Mouse (Mus musculus) gastrocnemius, adult 2 months (tissue): ENCODE data around the gene Ccdc167. TPM values are rescaled to one million over a fixed set of nuclear protein-coding genes. Genes with fewer than 3 reads are reported as not detected.
"Not testable (repeated sequence)": the region's sequence is repeated elsewhere in the genome, so short reads cannot be mapped to it uniquely, and the experiment has no call there.

Experiments
- DNase-seq: peaks from one replicate; pipeline ENCODE4 v3.0.0; 2022
- H3K27ac ChIP-seq: fragments of 200-600 bp; 2 replicates; pipeline ENCODE4 v1.8.1; 2022; ENCODE audit warnings: mild to moderate bottlenecking
- H3K4me3 ChIP-seq: fragments of 200-600 bp; 2 replicates; pipeline ENCODE4 v1.8.1; 2022; ENCODE audit warnings: mild to moderate bottlenecking, moderate library complexity
- CTCF ChIP-seq: fragments of 200-600 bp; IDR thresholded peaks from 2 replicates; pipeline ENCODE4 v1.8.1; 2022; ENCODE audit warnings: antibody characterized with exemption, mild to moderate bottlenecking, moderate library complexity
- intact Hi-C: fragments of 180-260 bp; cut with DNase I; formaldehyde crosslinking; loops from one replicate; pipeline ENCODE4 v1.15.1; 2025
- total RNA-seq, 2 experiments: library from RNA; stranded (reverse); gene quantifications; 2 replicates each; pipeline ENCODE4 v1.2.3; 2021

The Ccdc167 gene
- total RNA-seq, 2 experiments from 2014 or later, result 6.3 to 7.8 TPM

DNA sequence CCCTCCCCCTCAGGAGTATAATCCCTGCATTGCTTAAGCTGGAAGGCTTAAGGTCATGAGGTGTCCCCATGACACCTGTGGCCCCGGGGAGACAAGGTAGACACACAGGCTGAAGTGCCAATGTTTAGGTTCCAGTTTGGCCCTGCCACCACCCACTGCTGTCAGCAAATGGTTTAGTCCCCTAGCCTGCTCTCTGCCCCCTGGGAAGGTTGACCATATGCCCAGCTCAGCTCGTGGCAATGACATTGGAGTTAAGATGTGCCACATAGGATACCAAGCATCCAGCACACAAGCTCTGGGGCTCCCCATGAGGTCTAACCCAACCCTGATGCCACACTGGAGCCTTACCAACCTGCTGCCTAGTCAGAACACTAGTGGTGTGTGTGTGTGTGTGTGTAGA, 15.7 kb upstream of the Ccdc167 start:
- Histone ChIP-seq H3K4me3 (no peak overlapping the region), H3K27ac (no peak overlapping the region)
- DNase-seq, result no peak
- no peak for TF ChIP-seq CTCF
- intact Hi-C loops, result no loop called here

DNA sequence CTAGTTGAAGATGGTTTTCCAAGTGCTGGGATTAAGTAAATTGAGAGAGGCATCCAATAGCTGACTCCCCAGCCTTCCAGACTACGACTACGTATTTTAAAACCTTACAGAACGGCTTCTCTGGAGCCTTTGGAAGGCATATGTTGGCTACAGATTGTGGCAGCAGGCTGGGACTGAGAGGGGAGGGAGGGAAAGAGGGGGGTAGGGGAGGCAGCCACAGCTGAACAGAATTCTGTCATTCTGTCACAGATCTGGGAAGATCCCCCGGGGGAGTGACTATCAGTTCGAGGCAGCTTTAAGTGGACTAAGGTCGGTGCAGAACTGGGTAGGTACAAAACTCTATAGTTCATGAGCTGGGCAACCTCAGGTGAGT, 15.1 kb upstream of the Ccdc167 start:
- TF ChIP-seq CTCF, result no peak
- H3K27ac ChIP-seq, result no peak overlapping the region
- no peak overlapping the region for H3K4me3 ChIP-seq
- no peak for DNase-seq
- intact Hi-C loops, result no loop called here

DNA sequence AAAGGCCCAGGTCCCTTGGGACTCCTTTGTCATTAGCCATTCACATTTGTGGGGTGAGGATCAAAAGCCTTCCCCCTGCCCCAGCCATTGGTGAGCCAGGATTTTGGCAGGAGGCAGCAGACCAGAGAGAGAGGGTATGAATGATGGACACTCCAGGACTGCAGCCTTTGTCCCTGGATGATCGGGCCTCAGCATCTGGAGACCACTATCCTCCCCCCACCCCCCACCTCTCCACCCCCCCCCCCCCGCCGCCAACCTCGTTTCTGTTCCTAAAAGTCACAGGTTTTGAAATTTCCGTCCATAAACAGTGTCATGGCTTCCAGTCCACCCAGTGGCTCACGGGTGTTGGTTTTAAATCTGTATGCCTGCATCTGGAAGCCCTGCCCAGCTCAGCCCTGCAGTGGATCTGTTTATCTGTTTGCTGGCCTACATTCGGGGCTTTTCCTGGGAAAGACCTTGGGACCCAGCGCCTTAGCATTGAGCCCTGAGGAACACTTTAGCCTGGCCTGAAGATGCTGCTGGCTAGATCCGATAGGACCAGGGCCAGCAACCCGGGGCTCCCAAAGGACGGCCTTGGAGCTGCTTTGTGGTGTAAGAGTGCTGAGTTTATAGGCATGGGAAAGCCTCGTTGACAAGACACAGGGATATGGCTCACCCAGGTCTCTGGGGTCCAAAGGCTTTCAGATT, 14.6 kb upstream of the Ccdc167 start:
- H3K27ac ChIP-seq, result no peak overlapping the region
- no peak for DNase-seq
- H3K4me3 ChIP-seq, result no peak overlapping the region
- TF ChIP-seq CTCF, result no peak
- intact Hi-C loops, result no loop called here

DNA sequence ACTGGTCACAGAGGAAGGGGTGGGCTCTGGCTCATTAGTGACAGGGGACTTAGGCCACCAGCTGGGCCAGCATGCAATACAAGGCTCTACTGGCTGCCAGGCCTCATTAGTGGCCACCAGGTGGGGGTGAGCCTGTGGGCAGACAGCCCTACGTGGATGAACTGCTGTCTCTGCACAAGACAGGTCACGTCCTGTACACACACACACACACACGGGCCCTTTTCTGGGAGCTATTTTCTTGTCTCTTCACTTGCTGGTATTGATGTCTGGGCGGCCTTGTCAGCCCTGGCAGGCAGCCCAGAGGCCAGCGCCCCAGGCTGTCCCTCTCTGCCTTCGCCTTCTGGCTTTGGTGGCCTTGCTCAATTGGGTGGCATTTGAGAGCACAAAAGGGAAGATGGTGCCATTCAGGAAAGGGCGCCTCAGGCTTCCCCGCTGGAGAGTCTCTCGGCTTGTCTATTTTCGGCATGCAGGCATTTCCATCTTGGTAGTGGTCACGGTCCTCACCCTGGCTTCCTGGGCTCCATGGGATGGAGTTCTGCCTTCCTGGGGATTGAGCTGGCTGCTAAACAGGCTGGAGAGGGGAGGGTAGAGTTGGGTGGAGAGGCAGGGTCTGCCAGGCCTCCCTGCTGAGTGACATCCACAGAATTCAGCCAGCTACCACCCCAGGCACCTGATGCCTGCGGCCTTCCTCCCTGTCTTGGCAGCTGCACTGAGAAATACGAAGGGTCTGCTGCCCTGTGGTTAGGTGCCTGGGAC, 13.8 kb upstream of the Ccdc167 start:
- TF ChIP-seq CTCF, result no peak
- H3K27ac ChIP-seq, result no peak overlapping the region
- H3K4me3 ChIP-seq, result no peak overlapping the region
- intact Hi-C loops, result no loop called here
- peak; percentile 37 for DNase-seq

DNA sequence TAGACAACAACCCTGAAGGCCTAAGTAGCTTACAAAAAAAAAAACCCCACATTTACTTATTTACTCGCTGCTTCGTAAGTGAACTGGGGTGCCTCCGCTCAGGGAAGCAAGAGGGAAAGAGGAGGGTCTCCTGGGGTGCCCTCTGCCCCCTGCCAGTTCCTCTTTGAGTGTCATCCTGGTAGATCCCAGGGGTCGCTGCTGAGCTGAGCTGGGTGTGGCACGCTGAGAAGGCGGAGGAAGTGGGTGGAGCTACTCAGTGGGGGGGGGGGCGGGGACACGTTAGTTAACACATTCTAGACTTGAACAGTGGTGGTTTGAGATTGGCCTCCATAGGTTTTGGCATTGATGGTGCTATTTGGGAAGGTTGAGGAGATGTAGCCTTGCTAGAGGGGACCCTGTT, 11.2 kb upstream of the Ccdc167 start:
- Histone ChIP-seq H3K4me3 (no peak overlapping the region), H3K27ac (no peak overlapping the region)
- TF ChIP-seq CTCF, result no peak
- intact Hi-C loops, result no loop called here
- no peak for DNase-seq

DNA sequence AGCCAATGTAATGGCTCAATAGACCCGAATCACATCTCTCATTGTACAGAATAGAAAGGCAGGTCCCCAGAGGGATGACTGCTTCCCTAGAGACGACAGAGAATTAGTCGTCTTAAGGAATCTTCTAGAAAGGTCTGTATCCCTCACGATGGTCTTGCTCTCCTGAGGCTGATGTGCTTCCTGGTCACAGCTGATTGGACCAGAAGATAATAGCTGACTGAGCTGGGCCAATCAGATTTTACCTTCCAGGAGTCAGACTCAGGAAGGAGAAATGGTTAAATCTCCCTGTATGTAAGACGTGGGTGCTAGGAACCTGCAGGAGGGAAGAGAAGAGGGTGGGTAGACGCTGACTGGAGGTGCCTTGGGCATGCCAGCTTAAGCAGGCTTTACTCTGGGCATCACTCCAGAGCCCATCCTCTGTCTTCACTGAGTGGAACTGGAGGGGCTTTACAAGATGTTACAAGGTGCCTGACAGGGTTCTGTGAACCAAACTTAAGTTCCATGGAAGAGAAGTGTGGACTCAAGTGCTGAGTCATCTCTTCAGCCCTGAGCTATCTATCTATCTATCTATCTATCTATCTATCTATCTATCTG, 8.3 kb upstream of the Ccdc167 start:
- no peak for DNase-seq
- Histone ChIP-seq H3K4me3 (no peak overlapping the region), H3K27ac (no peak overlapping the region)
- no peak for TF ChIP-seq CTCF
- intact Hi-C loops, result no loop called here

DNA sequence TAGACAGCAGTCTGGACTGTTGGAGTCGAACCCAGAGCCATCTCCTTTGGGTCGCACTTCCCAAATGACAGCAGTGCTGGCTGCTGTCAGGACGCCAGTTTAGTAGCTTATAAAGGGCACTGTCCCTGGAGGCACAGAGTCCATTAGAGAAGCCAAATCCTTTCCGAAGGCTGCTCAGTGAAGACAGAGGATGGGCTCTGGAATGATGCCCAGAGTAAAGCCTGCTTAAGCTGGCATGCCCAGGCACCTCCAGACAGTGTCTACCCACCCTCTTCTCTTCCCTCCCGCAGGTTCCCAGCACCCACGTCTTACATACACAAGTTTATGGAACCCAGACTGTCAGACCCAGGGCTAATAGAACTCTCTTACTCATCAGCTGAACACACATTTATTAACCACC, 7.8 kb upstream of the Ccdc167 start:
- Histone ChIP-seq H3K4me3 (no peak overlapping the region), H3K27ac (no peak overlapping the region)
- DNase-seq, result no peak
- TF ChIP-seq CTCF, result no peak
- intact Hi-C loops, result no loop called here

DNA sequence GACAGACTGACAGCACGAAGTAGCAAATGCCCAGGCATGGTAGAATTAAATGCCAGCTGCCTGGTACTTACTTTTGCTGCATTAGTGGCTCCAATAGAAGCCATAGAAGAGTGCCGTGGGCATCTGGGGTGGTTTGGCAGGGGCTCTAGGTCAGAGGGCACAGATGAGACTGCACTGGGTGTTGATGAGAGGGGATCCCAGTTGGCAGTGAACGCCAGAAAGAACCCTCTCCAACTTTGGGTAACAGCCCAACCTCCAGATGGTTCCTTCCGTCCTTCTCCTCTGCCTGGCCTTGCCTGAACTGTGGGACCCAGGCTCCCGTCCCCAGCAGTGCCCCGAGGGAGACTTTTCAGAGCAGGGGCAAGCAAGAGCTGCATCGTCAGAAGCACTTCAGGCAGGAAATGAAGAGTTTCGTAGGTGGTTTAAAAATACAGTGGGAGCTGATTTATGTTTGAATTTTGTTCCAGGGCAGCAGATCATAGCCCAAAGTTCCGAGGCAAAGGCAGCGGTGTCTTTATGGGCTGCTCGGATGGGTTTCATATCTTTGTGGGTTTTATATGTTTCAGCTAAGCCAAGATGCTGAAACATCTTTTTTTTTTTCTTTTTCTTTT, 4.0 kb upstream of the Ccdc167 start:
- H3K27ac ChIP-seq, result no peak overlapping the region
- DNase-seq, result no peak
- H3K4me3 ChIP-seq, result no peak overlapping the region
- no peak for TF ChIP-seq CTCF
- intact Hi-C loops, result no loop called here

DNA sequence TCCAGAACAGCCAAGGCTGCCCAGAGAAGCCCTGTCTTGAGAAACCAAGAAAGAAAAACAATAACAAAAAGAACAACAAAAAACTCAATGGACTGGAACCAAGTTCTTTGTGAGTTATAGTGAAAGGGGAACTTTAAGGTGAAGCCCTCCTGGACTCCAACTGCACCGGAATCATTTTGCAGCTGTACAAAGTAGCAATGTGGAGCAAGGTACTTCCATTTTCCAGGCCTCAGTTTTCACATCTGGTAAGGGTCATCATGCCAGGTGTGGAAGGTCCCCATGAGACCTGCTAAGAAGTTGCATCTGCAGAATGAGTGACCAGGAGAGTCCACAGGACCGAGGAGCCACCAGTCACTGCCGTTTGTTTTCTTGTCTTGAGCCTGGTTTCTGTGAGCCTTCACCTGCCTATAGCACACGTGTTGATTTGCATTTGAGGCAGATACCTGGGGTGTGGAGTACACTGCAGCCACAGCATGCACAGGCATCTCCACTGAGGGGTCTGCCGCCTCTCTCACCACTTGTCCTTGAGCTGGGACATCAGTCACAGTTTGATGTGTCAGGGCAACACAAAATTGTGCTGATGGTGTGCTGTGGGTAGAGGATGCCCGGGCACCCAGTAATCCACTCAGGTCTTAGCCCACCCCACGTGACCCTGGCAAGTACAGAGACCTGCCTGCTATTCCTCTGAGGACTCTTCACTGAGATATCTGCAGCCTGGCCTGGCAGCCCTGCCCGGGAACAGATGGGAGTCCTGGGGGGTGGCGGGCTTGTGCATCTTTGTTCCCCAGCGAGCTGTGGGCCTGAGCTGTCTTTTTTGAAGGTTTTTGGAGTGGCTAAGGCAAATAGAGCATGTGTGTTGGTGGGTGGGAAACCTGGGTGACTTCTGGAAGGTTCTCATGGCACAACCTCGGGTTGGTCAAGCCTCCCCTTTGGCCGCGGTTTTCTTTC, 3.1 kb upstream of the Ccdc167 start:
- no peak overlapping the region for H3K27ac ChIP-seq
- H3K4me3 ChIP-seq, result no peak overlapping the region
- DNase-seq, result no peak
- TF ChIP-seq CTCF, result no peak
- intact Hi-C loops, result no loop called here

DNA sequence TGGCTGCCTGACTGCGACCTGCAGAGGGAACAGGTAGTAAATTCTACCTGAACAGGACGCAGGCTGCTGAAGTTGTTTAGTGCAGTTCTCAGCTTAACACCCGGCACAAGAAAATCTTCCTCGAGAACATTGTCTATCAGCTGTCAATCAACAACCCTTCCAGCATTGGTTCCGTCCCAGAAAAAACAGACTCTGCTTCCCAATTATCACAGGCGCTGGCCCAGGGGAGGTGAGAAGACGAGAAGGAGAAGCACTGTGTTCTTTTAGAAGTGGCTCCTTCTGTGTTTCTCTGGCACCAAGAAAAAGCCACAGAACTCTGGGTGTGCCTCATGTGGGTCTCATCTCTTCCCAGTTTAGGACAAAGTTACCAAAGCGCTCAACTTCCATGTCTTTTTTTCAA, 1.8 kb upstream of the Ccdc167 start:
- intact Hi-C loops, result no loop called here
- H3K27ac ChIP-seq, result no peak overlapping the region
- DNase-seq, result no peak
- TF ChIP-seq CTCF, result no peak
- no peak overlapping the region for H3K4me3 ChIP-seq

DNA sequence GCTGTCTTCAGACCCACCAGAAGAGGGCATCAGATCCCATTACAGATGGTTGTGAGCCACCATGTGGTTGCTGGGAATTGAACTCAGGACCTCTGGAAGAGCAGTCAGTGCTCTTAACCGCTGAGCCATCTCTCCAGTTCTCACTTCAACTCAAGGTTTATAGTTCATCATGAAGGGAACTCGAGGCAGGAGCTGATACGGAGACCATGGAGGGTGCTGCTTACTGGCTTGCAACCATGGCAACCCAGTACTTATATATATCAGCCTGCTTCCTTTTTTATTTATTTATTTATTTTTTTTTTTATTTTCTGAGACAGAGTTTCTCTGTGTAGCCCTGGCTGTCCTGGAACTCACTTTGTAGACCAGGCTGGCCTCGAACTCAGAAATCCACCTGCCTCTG, 3.1 kb downstream of the Ccdc167 start:
- H3K4me3 ChIP-seq, intact Hi-C loops, H3K27ac ChIP-seq, DNase-seq: not testable (repeated sequence)

DNA sequence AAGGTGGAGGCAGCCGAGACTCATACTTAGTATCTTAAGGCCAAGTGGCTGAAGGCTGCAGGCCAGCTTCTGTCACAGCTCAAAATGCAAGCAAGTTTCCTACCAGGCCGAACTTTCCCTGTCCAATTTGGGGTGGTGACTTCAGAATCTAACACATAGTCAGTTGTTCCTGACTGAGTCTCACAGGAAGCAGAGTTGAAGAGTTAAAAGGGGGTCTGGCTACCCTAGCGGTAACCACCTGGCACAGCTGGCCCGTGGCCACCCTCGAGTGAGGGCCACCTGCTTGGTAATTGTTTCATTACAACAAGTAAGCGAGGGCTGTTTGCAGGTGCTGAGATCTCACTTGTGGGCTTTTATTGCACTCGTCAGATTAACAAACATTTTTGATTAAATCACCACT, 4.3 kb downstream of the Ccdc167 start:
- H3K4me3 ChIP-seq, result no peak overlapping the region
- no peak overlapping the region for H3K27ac ChIP-seq
- TF ChIP-seq CTCF, result no peak
- intact Hi-C loops, result no loop called here
- DNase-seq, result no peak
